Mouse (Mus musculus) hindbrain, embryonic 14.5 days (tissue): ENCODE results near the gene Card14. TPM values are rescaled to one million over a fixed set of nuclear protein-coding genes. Genes with fewer than 3 reads are reported as not detected.

Experiments used
- ATAC-seq: fragments of 200-750 bp; cut with Nextera tagmentation; 2 replicates; pipeline ENCODE4 v1.8.0; 2017; ENCODE audit warnings: moderate number of reproducible peaks, mild to moderate bottlenecking, moderate TSS enrichment, moderate library complexity; ENCODE audit not compliant: low FRiP score
- DNase-seq: peaks from one replicate; pipeline ENCODE4 v3.0.0-alpha.2; 2015; ENCODE audit warnings: low spot score
- H3K27ac ChIP-seq: fragments of 300-500 bp; sonication (generic); 2 replicates; pipeline ENCODE4 v1.5.1; 2014; ENCODE audit warnings: mild to moderate bottlenecking, moderate library complexity
- H3K27me3 ChIP-seq: fragments of 300-500 bp; sonication (generic); 2 replicates; pipeline ENCODE4 v1.6.1; 2014; ENCODE audit warnings: mild to moderate bottlenecking, low read length, mixed read lengths; ENCODE audit not compliant: control insufficient read depth, insufficient read depth
- H3K36me3 ChIP-seq: fragments of 300-500 bp; sonication (generic); replicated peaks from 2 replicates; pipeline ENCODE4 v1.6.1; 2014; ENCODE audit not compliant: control insufficient read depth, insufficient read depth
- H3K4me1 ChIP-seq: fragments of 300-500 bp; sonication (generic); replicated peaks from 2 replicates; pipeline ENCODE4 v1.6.1; 2014; ENCODE audit warnings: antibody characterized with exemption, low read length, mixed read lengths; ENCODE audit not compliant: control insufficient read depth, insufficient read depth
- H3K4me2 ChIP-seq: fragments of 300-500 bp; sonication (generic); replicated peaks from 2 replicates; pipeline ENCODE4 v1.6.1; 2014; ENCODE audit warnings: mild to moderate bottlenecking, moderate library complexity
- H3K4me3 ChIP-seq: fragments of 300-500 bp; sonication (generic); replicated peaks from 2 replicates; pipeline ENCODE4 v1.5.1; 2014; ENCODE audit warnings: mild to moderate bottlenecking, low read length
- H3K9ac ChIP-seq: fragments of 300-500 bp; sonication (generic); 2 replicates; pipeline ENCODE4 v1.6.1; 2014
- H3K9me3 ChIP-seq: fragments of 300-500 bp; sonication (generic); 2 replicates; pipeline ENCODE4 v1.6.1; 2016; ENCODE audit warnings: low read length; ENCODE audit not compliant: control insufficient read depth
- whole genome bisulfite sequencing: fragments of 180-500 bp; shearing (Covaris S2); extraction: QIAGEN DNeasy Blood & Tissue Kit; methylation state at CpG from one replicate; pipeline ENCODE4 v1.1.7; 2014; 5-methylcytosine and 5-hydroxymethylcytosine counted together
- microRNA counts: library from miRNA; unstranded; fragments of <30 nt; microRNA quantifications from one replicate; lab custom pipeline; 2016
- microRNA-seq: library from miRNA; unstranded; fragments of <30 nt; microRNA quantifications from one replicate; pipeline ENCODE4, GENCODE M21; 2016
- polyA plus RNA-seq: library from polyadenylated mRNA; unstranded; fragments of >200 nt; fragmentation: Nextera tagmentation; extraction: Ambion mirVana; gene quantifications from 2 replicates; pipeline ENCODE4 v1.2.1, GENCODE M21; 2014

Gene Card14
- polyA plus RNA-seq, 1 experiment from 2014 or later = 0.16 TPM

GRCm38 (mm10) chr11:119390271-119391231, 83.0 kb downstream of the Card14 start:
- Histone ChIP-seq H3K4me1 (peaks cover 9% of the 10 kb centered on the region; the same call in 1 of the 2 replicates), H3K36me3 (no peaks in the 10 kb centered on the region), H3K9ac (peak overlapping the region; percentile 60), H3K27me3 (peaks cover 78% of the 10 kb centered on the region), H3K4me2 (peak overlapping the region; percentile 94), H3K27ac (no peak overlapping the region), H3K4me3 (peak overlapping the region; percentile 45), H3K9me3 (no peaks in the 10 kb centered on the region)
- ATAC-seq (no peak; the same call in 1 of the 2 replicates), DNase-seq (no peak)
- 3% methylated on average over 53 of the region's 53 CpGs for WGBS

GRCm38 (mm10) chr11:119391386-119392000, 83.9 kb downstream of the Card14 start:
- Histone ChIP-seq H3K4me2 (no peak overlapping the region), H3K9me3 (no peaks in the 10 kb centered on the region), H3K27me3 (peaks cover 87% of the 10 kb centered on the region), H3K36me3 (no peaks in the 10 kb centered on the region), H3K9ac (no peak overlapping the region), H3K4me1 (peaks cover 9% of the 10 kb centered on the region; the same call in 1 of the 2 replicates), H3K27ac (no peak overlapping the region), H3K4me3 (no peak overlapping the region)
- DNase-seq = no peak
- no peak for ATAC-seq
- 34% methylated on average over 7 of the region's 7 CpGs for WGBS

- Histone ChIP-seq H3K9me3 (no peaks in the 10 kb centered on the region), H3K9ac (no peak overlapping the region), H3K27me3 (peaks cover 90% of the 10 kb centered on the region), H3K27ac (no peak overlapping the region), H3K4me1 (peaks cover 9% of the 10 kb centered on the region; the same call in 1 of the 2 replicates), H3K4me3 (peak overlapping the region; percentile 24; the same call in 1 of the 2 replicates), H3K4me2 (peak overlapping the region; percentile 53), H3K36me3 (no peaks in the 10 kb centered on the region)
- WGBS = 10% methylated on average over 12 of the region's 12 CpGs
- DNase-seq = no peak
- ATAC-seq = no peak
Measured at GRCm38 (mm10) chr11:119392001-119392614, 84.5 kb downstream of the Card14 start.

DNA sequence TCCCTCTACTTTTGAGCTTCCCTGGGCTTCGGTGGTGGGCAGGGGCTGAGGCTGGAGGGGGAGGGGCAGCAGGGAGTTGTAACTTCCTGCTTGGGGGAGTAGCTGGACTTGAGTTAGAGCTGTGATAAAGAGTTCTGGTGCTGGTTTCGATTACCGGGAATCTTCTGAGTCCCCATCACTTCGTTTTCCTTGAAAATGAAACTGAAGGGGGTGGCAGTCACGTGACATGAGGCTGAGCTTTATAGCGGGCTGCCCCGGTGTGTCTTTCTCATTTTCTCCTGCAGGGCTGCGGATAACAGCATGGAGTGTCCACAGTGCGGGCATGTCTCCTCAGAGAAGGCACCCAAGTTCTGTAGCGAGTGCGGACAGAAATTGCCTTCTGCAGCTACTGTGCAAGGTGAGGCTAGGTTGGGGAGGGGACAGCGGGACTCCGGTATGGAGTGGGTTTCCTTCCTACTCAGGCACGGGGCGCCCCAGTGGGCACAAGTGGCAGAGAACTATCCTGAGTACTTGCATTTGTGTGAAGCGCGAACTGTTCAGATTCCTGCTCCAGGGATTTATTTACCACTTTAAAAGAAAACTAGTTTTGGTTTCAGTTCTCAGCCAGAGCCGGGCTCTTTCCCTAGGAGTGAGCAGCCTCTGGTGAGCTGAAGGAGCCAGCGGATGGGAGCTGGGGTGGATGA, 85.4 kb downstream of the Card14 start, which contains the start of gene Rnf213:
Gene Rnf213, plus strand, starts transcription at position 301 of the 683 bp plus-strand sequence.
- Histone ChIP-seq H3K4me3 (peak within 1 kb of the TSS; percentile 24), H3K27me3 (peaks cover 87% of the 10 kb centered on the region), H3K27ac (no peak within 1 kb of the TSS), H3K9me3 (no peaks in the 10 kb centered on the region), H3K4me2 (peak within 1 kb of the TSS; percentile 53), H3K9ac (no peak within 1 kb of the TSS), H3K4me1 (peaks cover 9% of the 10 kb centered on the region; the same call in 1 of the 2 replicates), H3K36me3 (no peaks in the 10 kb centered on the region)
- WGBS = 2% methylated on average over 19 of the region's 19 CpGs
- ATAC-seq (peak; percentile 40; the same call in 1 of the 2 replicates), DNase-seq (no peak)

DNA sequence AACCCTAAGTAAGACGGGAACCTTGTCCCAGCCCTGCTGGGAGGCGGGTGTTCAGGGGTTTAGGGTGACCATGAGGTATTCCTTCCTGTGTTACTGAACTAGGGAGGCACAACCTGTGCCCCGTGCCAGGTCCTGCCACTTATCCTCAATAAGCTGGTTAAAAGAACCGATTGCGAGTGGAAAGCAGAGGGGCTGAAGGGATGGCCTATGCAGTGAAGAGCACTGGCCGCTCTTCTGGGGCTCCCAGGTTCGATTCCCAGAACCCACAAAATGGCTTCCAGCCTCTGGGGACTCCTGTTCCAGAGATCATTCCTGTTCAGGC, 85.9 kb downstream of the Card14 start:
- 28% methylated on average over 7 of the region's 7 CpGs for WGBS
- Histone ChIP-seq H3K36me3 (no peaks in the 10 kb centered on the region), H3K27ac (no peak overlapping the region), H3K27me3 (peaks cover 82% of the 10 kb centered on the region), H3K9me3 (no peaks in the 10 kb centered on the region), H3K4me3 (peak overlapping the region; percentile 24; the same call in 1 of the 2 replicates), H3K4me1 (peaks cover 9% of the 10 kb centered on the region; the same call in 1 of the 2 replicates), H3K4me2 (peak overlapping the region; percentile 53), H3K9ac (no peak overlapping the region)
- ATAC-seq = no peak
- DNase-seq = no peak

DNA sequence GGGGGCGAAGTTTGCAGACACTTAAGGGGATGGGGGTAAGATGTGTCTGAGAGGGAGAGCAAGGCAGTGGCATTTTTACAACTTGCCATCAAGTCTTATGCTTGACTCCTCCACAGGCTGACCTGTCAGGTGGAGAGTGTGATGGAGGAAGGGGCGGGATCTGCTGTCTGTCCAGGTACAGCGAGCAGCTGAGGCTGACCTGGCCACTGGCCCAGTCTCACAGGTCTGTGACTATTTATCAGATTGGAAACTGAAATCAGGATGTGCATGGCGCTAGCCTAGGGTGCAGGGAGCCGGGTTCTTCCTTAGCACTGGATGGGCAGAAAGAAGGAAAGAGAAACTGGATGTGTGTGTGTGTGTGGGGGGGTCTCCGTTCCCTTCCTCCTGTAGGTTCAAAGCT, 86.6 kb downstream of the Card14 start:
- H3K4me1 ChIP-seq = peaks cover 9% of the 10 kb centered on the region; the same call in 1 of the 2 replicates
- H3K27ac ChIP-seq = no peak overlapping the region
- peaks cover 74% of the 10 kb centered on the region for H3K27me3 ChIP-seq
- H3K9ac ChIP-seq = no peak overlapping the region
- no peaks in the 10 kb centered on the region for H3K36me3 ChIP-seq
- no peak for DNase-seq
- WGBS = 41% methylated on average over 6 of the region's 6 CpGs
- H3K9me3 ChIP-seq = no peaks in the 10 kb centered on the region
- H3K4me2 ChIP-seq = no peak overlapping the region
- no peak overlapping the region for H3K4me3 ChIP-seq
- no peak for ATAC-seq

MicroRNA genes within 50 kb of the gene (microRNA counts, 519-probe panel; counts per million panel counts)
- microRNA mmu-miR-1932 (lab: Ali Mortazavi, UCI) = not detected

Small RNA genes within 50 kb of the gene (microRNA-seq; reads per million reads assigned to microRNA genes)
- gene Mir1932 = not detected

Other genes with a start within 250 kb of the Card14 start
- gene Cbx4, start 221.5 kb upstream of the Card14 start, polyA plus RNA-seq = 16.8 and 20.2 TPM in 2 replicates
- 39.3 and 41.2 TPM in 2 replicates for gene Tbc1d16, start 79.3 kb upstream of the Card14 start, polyA plus RNA-seq
- 12.0 and 14.1 TPM in 2 replicates for gene Ccdc40, start 79.2 kb upstream of the Card14 start, polyA plus RNA-seq
- 78.7 and 82.4 TPM in 2 replicates for gene Gaa, start 39.9 kb upstream of the Card14 start, polyA plus RNA-seq
- 223 and 243 TPM in 2 replicates for gene Eif4a3, start 7.7 kb upstream of the Card14 start, polyA plus RNA-seq
- 3.4 and 5.1 TPM in 2 replicates for gene Sgsh, start 47.8 kb downstream of the Card14 start, polyA plus RNA-seq
- 5.0 and 6.0 TPM in 2 replicates for gene Slc26a11, start 47.8 kb downstream of the Card14 start, polyA plus RNA-seq
- 1.5 and 2.2 TPM in 2 replicates for gene Rnf213, start 85.3 kb downstream of the Card14 start, polyA plus RNA-seq
- gene Endov, start 183.6 kb downstream of the Card14 start, polyA plus RNA-seq = 11.4 and 15.9 TPM in 2 replicates
- gene Nptx1, start 240.0 kb downstream of the Card14 start, polyA plus RNA-seq = 17.4 and 20.5 TPM in 2 replicates